Mouse (Mus musculus): ENCODE results near the gene Cerk.

- TF ChIP-seq CTCF (IDR thresholded peaks at IDR 0.05; ENCODE audit: control insufficient read depth, insufficient read depth, insufficient replicate concordance, low read depth, low read length) (no peak), POLR2A (IDR thresholded peaks at IDR 0.05; ENCODE audit: control insufficient read depth, low read depth, low read length) (no peak)
Observed at GRCm38 (mm10) chr15:86234001-86234400, 48.1 kb upstream of the Cerk start.
